Mouse (Mus musculus) bone marrow, adult 2 months (tissue): ENCODE results near the gene Gli2.

Experiments used
- CTCF ChIP-seq: fragments of 200-500 bp; IDR thresholded peaks from 2 replicates; pipeline ENCODE4 v1.5.1; 2011; ENCODE audit warnings: low read length, control low read depth; ENCODE audit not compliant: control insufficient read depth, insufficient read depth
- POLR2A ChIP-seq: fragments of 200-500 bp; IDR thresholded peaks from 2 replicates; pipeline ENCODE4 v1.6.1; 2011; ENCODE audit warnings: low read depth, mild to moderate bottlenecking, control low read depth, low read length, borderline replicate concordance; ENCODE audit not compliant: control insufficient read depth

GRCm38 (mm10) chr1:119082231-119082991 lies 29.0 kb upstream of the Gli2 start:
- TF ChIP-seq CTCF: peak; percentile 76
- no peak for TF ChIP-seq POLR2A
